Mouse (Mus musculus) embryonic facial prominence, embryonic 12.5 days (tissue): ENCODE measurements around the gene Nr2c2. TPM values are rescaled to one million over a fixed set of nuclear protein-coding genes. Genes with fewer than 3 reads are reported as not detected.

Source experiments
- ATAC-seq: fragments of 200-750 bp; cut with Nextera tagmentation; 2 replicates; pipeline ENCODE4 v1.8.0; 2017; ENCODE audit not compliant: insufficient number of reproducible peaks, insufficient read depth, low FRiP score, low TSS enrichment
- H3K27ac ChIP-seq: fragments of 300-500 bp; sonication (generic); 2 replicates; pipeline ENCODE4 v1.5.1; 2016; ENCODE audit warnings: mild to moderate bottlenecking
- H3K27me3 ChIP-seq: fragments of 300-500 bp; sonication (generic); 2 replicates; pipeline ENCODE4 v1.6.1; 2016; ENCODE audit warnings: mild to moderate bottlenecking, moderate library complexity
- H3K36me3 ChIP-seq: fragments of 300-500 bp; sonication (generic); 2 replicates; pipeline ENCODE4 v1.6.1; 2016; ENCODE audit warnings: mild to moderate bottlenecking
- H3K4me1 ChIP-seq: fragments of 300-500 bp; sonication (generic); 2 replicates; pipeline ENCODE4 v1.6.1; 2016
- H3K4me2 ChIP-seq: fragments of 300-500 bp; sonication (generic); replicated peaks from 2 replicates; pipeline ENCODE4 v1.6.1; 2016; ENCODE audit warnings: mild to moderate bottlenecking, moderate library complexity
- H3K4me3 ChIP-seq: fragments of 300-500 bp; sonication (generic); 2 replicates; pipeline ENCODE4 v1.5.1; 2016; ENCODE audit warnings: mild to moderate bottlenecking
- H3K9ac ChIP-seq: fragments of 300-500 bp; sonication (generic); 2 replicates; pipeline ENCODE4 v1.6.1; 2016; ENCODE audit warnings: mild to moderate bottlenecking, moderate library complexity
- H3K9me3 ChIP-seq: fragments of 300-500 bp; sonication (generic); 2 replicates; pipeline ENCODE4 v1.6.1; 2016; ENCODE audit warnings: mild to moderate bottlenecking, moderate library complexity
- WGBS: fragments of 180-500 bp; shearing (Covaris S2); methylation state at CpG from one replicate; pipeline ENCODE4 v1.1.7; 2016; 5-methylcytosine and 5-hydroxymethylcytosine counted together
- polyA plus RNA-seq: library from polyadenylated mRNA; unstranded; fragments of >200 nt; fragmentation: Nextera tagmentation; extraction: Ambion mirVana; gene quantifications from 2 replicates; pipeline ENCODE4 v1.2.1, GENCODE M21; 2016

The Nr2c2 gene
- polyA plus RNA-seq, 1 experiment from 2014 or later: 29.7 TPM

DNA sequence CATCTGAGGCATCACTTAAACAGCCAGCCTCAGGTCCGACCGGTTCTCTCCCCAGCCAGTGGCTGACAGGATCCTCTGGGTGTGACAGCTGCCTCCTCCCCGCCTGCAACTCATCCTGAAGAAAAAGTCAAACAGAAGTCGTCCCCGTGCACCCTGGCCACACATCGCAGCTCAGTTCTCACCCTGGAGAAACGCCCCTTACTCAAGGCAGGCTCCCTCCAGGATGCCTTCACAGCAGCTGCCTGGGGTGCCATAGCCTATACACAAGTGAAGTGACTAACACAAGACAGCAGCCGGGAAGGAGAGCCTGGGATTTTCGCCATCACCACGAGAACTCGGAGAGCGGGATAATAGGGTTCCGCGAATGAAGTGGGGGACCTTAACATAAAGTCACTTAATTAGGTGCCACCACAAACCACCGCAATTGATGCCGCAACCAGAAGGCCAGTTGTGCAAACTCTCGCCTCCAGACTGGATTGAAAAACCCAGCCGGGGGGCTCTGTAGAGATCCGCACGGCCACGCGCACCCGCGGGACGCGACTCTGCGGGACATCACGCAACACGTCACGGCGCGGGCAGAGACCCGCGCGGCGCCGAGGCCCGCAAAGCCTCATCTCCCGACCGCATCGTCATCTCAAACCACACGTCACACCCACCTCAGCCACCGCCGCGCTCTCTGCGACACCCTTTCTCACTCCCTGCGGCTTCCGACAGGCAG, 123.0 kb downstream of the Nr2c2 start:
- Histone ChIP-seq H3K9ac (peak overlapping the region; percentile 90), H3K27ac (peak overlapping the region; percentile 70), H3K4me2 (peak overlapping the region; percentile 83), H3K4me3 (peak overlapping the region; percentile 85), H3K27me3 (no peaks in the 10 kb centered on the region), H3K9me3 (no peaks in the 10 kb centered on the region), H3K36me3 (peaks cover 18% of the 10 kb centered on the region), H3K4me1 (peaks cover 5% of the 10 kb centered on the region)
- WGBS: under 1% methylated on average over 48 of the region's 48 CpGs
- no peak; the same call in 1 of the 2 replicates for ATAC-seq

DNA sequence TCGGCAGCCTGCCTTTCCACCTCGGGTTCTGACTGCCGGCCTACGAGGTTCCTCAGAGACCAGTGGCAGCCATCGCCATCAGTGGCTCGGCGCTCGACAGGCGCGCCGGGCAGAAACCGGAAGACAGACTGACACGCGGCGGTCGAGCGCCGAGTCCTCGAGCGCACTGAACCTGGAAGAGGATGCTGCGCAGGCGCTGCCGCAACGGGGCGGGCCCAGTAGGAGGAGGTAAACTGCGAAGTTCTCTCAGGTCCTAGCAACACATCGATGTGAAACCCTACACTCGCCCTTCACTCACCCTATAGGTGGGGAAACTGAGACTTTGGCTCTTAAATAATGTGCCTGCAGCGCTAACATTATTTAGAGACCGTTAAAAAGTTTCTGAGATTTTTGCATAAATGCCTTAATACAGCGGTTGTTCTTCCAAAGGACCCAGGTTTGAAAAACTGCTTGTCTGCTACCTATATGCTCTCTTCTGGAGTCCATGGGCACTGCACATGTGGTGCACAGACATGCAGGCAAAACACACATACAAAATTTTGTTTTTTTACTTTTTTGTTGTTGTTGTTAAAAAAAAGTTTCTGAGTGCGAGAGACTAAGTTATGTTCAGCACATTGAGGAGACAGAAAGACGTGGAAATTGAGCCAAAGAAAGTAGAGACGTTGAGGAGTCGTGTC, 123.7 kb downstream of the Nr2c2 start, which contains the start of gene Rbsn:
Gene Rbsn (minus strand): TSS at position 153 of the 677 bp plus-strand sequence.
- Histone ChIP-seq H3K4me3 (peak within 1 kb of the TSS; percentile 85), H3K9me3 (no peaks in the 10 kb centered on the region), H3K9ac (peak within 1 kb of the TSS; percentile 90), H3K27ac (peak within 1 kb of the TSS; percentile 70), H3K36me3 (peaks cover 11% of the 10 kb centered on the region), H3K4me1 (peaks cover 5% of the 10 kb centered on the region), H3K4me2 (peak within 1 kb of the TSS; percentile 83), H3K27me3 (no peaks in the 10 kb centered on the region)
- peak; percentile 95 for ATAC-seq
- WGBS: 10% methylated on average over 35 of the region's 35 CpGs

DNA sequence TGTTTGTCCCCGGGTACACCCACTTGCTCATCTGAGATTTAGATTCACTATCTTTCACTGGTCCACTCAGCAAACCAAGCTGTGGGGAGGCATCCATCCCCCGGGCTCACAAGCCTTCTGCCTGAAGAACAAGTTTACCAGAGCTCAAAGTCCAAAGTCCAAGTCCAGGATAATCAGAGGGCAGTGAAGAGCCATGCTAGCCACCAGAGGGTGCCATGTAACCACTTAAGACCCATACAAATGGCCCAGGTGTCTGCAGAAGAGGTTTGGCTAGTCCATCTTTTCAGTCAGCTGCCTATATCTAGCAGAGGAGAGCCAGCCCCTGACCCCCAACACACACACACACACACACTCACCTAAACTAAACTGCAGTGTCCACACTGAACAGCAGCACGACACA, 128.3 kb downstream of the Nr2c2 start:
- H3K27me3 ChIP-seq: no peaks in the 10 kb centered on the region
- no peak overlapping the region for H3K9ac ChIP-seq
- H3K4me3 ChIP-seq: no peak overlapping the region
- no peak overlapping the region for H3K4me2 ChIP-seq
- H3K27ac ChIP-seq: no peak overlapping the region
- no peaks in the 10 kb centered on the region for H3K9me3 ChIP-seq
- no peak for ATAC-seq
- 40% methylated on average over 3 of the region's 3 CpGs for WGBS
- no peaks in the 10 kb centered on the region for H3K4me1 ChIP-seq
- no peaks in the 10 kb centered on the region for H3K36me3 ChIP-seq

DNA sequence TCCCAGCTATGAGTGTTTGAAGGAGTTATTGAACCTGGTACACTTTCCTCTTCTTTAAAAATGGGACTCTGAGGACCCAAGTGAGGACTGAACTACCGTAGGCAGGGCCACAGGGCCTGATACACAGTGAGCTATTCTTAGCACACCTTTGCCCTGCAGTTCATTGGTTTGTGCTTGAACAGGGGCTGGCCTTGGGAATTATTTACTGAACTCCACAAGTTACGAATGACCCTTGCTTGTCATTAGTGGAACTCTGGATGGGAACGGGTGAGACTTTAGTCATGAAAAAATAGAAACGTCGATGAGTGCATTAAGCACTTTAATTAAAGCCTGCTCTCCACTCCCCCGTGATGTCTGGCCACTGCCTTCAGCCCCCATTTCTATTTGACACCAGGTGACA, 130.4 kb downstream of the Nr2c2 start:
- ATAC-seq: no peak
- Histone ChIP-seq H3K36me3 (no peaks in the 10 kb centered on the region), H3K27me3 (no peaks in the 10 kb centered on the region), H3K9ac (no peak overlapping the region), H3K4me3 (no peak overlapping the region), H3K4me2 (no peak overlapping the region), H3K9me3 (no peaks in the 10 kb centered on the region), H3K27ac (no peak overlapping the region), H3K4me1 (no peaks in the 10 kb centered on the region)
- WGBS: 76% methylated on average over 6 of the region's 6 CpGs

DNA sequence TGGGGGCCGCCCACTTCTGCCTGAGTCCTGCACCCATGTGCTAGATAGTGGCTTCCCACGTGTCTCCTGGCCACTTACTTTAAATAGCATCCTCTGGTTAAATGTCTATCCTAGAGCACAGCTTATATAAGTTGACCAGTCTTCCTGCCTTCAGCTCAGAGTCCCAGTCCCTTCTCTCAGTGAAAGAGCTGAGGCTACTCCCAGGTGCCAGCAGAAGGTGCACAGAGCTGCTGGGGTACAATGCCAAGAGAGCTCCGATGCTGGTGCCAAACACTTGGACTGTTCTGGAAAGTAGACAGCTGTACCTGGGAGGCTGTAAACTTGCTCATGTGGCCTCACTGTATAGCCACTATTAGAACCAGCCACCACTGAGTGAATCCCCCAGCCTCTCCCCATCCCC, 130.8 kb downstream of the Nr2c2 start:
- no peaks in the 10 kb centered on the region for H3K9me3 ChIP-seq
- no peak for ATAC-seq
- H3K4me3 ChIP-seq: no peak overlapping the region
- no peaks in the 10 kb centered on the region for H3K36me3 ChIP-seq
- no peaks in the 10 kb centered on the region for H3K27me3 ChIP-seq
- H3K27ac ChIP-seq: no peak overlapping the region
- WGBS: 84% methylated on average over 3 of the region's 3 CpGs
- no peak overlapping the region for H3K9ac ChIP-seq
- H3K4me1 ChIP-seq: no peaks in the 10 kb centered on the region
- no peak overlapping the region for H3K4me2 ChIP-seq

Other genes starting within 250 kb of the Nr2c2 start
- gene Ccdc174, start 213.3 kb upstream of the Nr2c2 start, polyA plus RNA-seq: 43.3 and 48.8 TPM in 2 replicates
- gene 4930590J08Rik, start 188.6 kb upstream of the Nr2c2 start, polyA plus RNA-seq: 0.45 and 0.58 TPM in 2 replicates
- 10.1 and 10.2 TPM in 2 replicates for gene Fgd5, start 112.5 kb upstream of the Nr2c2 start, polyA plus RNA-seq
- gene Mrps25, start 92.6 kb downstream of the Nr2c2 start, polyA plus RNA-seq: 83.0 and 92.0 TPM in 2 replicates
- 33.0 and 35.6 TPM in 2 replicates for gene Rbsn, start 123.5 kb downstream of the Nr2c2 start, polyA plus RNA-seq
- gene Trh, start 153.3 kb downstream of the Nr2c2 start, polyA plus RNA-seq: 0.59 and 0.65 TPM in 2 replicates